Mouse (Mus musculus) mesoderm, embryonic 11.5 days (tissue): ENCODE results near the gene Scap.
"Not testable (repeated sequence)": the region's sequence is repeated elsewhere in the genome, so short reads cannot be mapped to it uniquely, and the experiment has no call there.

Source experiments
- DNase-seq: peaks from one replicate; pipeline ENCODE4 v3.0.0-alpha.2; 2012; ENCODE audit warnings: low read depth, low spot score

Scap gene

GRCm38 (mm10) chr9:110330913-110331312 is 2.2 kb upstream of the Scap start:
- not testable (repeated sequence) for DNase-seq

- no peak for DNase-seq
Observed at GRCm38 (mm10) chr9:110333896-110334259, 790 bp downstream of the Scap start.

GRCm38 (mm10) chr9:110334849-110335248 is 1.8 kb downstream of the Scap start:
- no peak for DNase-seq

- no peak for DNase-seq
Observed at GRCm38 (mm10) chr9:110340037-110340750, 7.1 kb downstream of the Scap start.

GRCm38 (mm10) chr9:110342008-110342407 is 8.9 kb downstream of the Scap start:
- DNase-seq: no peak

- DNase-seq: no peak
Observed at GRCm38 (mm10) chr9:110343805-110344204, 10.7 kb downstream of the Scap start.

- no peak for DNase-seq
Observed at GRCm38 (mm10) chr9:110345057-110345739, 12.1 kb downstream of the Scap start.

- DNase-seq: no peak
Observed at GRCm38 (mm10) chr9:110348899-110349298, 15.8 kb downstream of the Scap start.

GRCm38 (mm10) chr9:110350188-110350587 is 17.1 kb downstream of the Scap start:
- DNase-seq: no peak

GRCm38 (mm10) chr9:110350612-110351011 is 17.5 kb downstream of the Scap start:
- no peak for DNase-seq

- DNase-seq: no peak
Observed at GRCm38 (mm10) chr9:110351350-110351749, 18.3 kb downstream of the Scap start.

GRCm38 (mm10) chr9:110351932-110352632 is 19.0 kb downstream of the Scap start:
- DNase-seq: no peak

GRCm38 (mm10) chr9:110358341-110358740 is 25.3 kb downstream of the Scap start:
- DNase-seq: no peak

- no peak for DNase-seq
Observed at GRCm38 (mm10) chr9:110361299-110361698, 28.2 kb downstream of the Scap start.

- no peak for DNase-seq
Observed at GRCm38 (mm10) chr9:110362337-110362736, 29.2 kb downstream of the Scap start.

- DNase-seq: peak; percentile 3
Observed at GRCm38 (mm10) chr9:110366746-110367145, 33.7 kb downstream of the Scap start.

- no peak for DNase-seq
Observed at GRCm38 (mm10) chr9:110369860-110370259, 36.8 kb downstream of the Scap start.

- no peak for DNase-seq
Observed at GRCm38 (mm10) chr9:110373871-110374270, 40.8 kb downstream of the Scap start.

- no peak for DNase-seq
Observed at GRCm38 (mm10) chr9:110375668-110376067, 42.6 kb downstream of the Scap start.

- DNase-seq: not testable (repeated sequence)
Observed at GRCm38 (mm10) chr9:110377655-110378054, 44.6 kb downstream of the Scap start.

- DNase-seq: no peak
Observed at GRCm38 (mm10) chr9:110379361-110379760, 46.3 kb downstream of the Scap start.

GRCm38 (mm10) chr9:110380662-110381061 is 47.6 kb downstream of the Scap start:
- DNase-seq: peak; percentile 6

GRCm38 (mm10) chr9:110381292-110381691 is 48.2 kb downstream of the Scap start:
- DNase-seq: no peak
